Mouse (Mus musculus) CH12.LX (cell line): ENCODE data around the gene Arhgef7.

ENCODE experiments used
- BHLHE40 ChIP-seq: IDR thresholded peaks from 2 replicates; pipeline ENCODE4 v1.6.1; 2011; ENCODE audit warnings: mild to moderate bottlenecking, low read depth, low read length, improper control_type of control experiment
- CTCF ChIP-seq, 2 experiments: IDR thresholded peaks in 1 of 2; conservative IDR thresholded peaks in 1 of 2; 2 replicates each; pipeline ENCODE4 v1.5.1; 2011 to 2012; ENCODE audit warnings: low read depth in 2 of 2, low read length in 2 of 2, improper control_type of control experiment in 1 of 2, inconsistent platforms in 1 of 2, mild to moderate bottlenecking in 1 of 2, moderate library complexity in 1 of 2
- E2F4 ChIP-seq: IDR thresholded peaks from 2 replicates; pipeline ENCODE4 v1.6.1; 2011; ENCODE audit warnings: low read depth, low read length, improper control_type of control experiment; ENCODE audit not compliant: insufficient replicate concordance
- ELF1 ChIP-seq: IDR thresholded peaks from 2 replicates; pipeline ENCODE4 v1.6.1; 2014; ENCODE audit warnings: low read depth, mild to moderate bottlenecking, inconsistent platforms, low read length, improper control_type of control experiment
- EP300 ChIP-seq: IDR thresholded peaks from 2 replicates; pipeline ENCODE4 v1.6.1; 2011; ENCODE audit warnings: low read length, improper control_type of control experiment
- GABPA ChIP-seq: IDR thresholded peaks from 2 replicates; pipeline ENCODE4 v1.6.1; 2012; ENCODE audit warnings: low read depth, low read length, improper control_type of control experiment, inconsistent platforms; ENCODE audit not compliant: insufficient replicate concordance
- MAFK ChIP-seq: IDR thresholded peaks from 2 replicates; pipeline ENCODE4 v1.6.1; 2011; ENCODE audit warnings: low read length, improper control_type of control experiment; ENCODE audit not compliant: insufficient replicate concordance
- MAZ ChIP-seq: IDR thresholded peaks from 2 replicates; pipeline ENCODE4 v1.6.1; 2012; ENCODE audit warnings: low read depth, mild to moderate bottlenecking, inconsistent platforms, low read length, improper control_type of control experiment, moderate library complexity
- NRF1 ChIP-seq: IDR thresholded peaks from 2 replicates; pipeline ENCODE4 v1.6.1; 2014; ENCODE audit warnings: low read depth, mild to moderate bottlenecking, inconsistent platforms, low read length, improper control_type of control experiment, moderate library complexity
- POLR2A ChIP-seq: IDR thresholded peaks from 2 replicates; pipeline ENCODE4 v1.6.1; 2011; ENCODE audit warnings: low read depth, mild to moderate bottlenecking, improper control_type of control experiment, low read length
- SMC3 ChIP-seq: IDR thresholded peaks from 2 replicates; pipeline ENCODE4 v1.6.1; 2011; ENCODE audit warnings: low read depth, low read length, improper control_type of control experiment

DNA sequence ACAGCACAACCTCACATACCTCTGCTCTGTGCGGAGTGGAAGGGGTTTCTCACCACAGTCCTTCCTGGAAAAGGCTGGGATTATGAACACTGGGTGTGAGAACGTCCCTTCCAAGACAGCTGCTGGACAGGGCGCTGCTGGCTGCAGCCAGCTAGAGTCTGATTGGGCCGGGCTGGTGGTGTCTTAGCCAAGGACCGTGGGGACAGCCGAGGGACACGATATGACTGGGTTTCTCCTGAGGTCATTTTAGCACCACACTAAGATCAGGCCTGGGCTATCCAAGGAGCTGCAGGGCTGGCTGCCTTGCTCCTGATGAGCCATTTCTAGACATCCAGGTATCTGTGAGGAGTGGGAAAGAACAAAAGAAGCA, 116.8 kb downstream of the Arhgef7 start:
- TF ChIP-seq CTCF (conservative IDR thresholded peaks at IDR 0.05 in 1 of 2, IDR thresholded peaks at IDR 0.05 in 1 of 2; ENCODE audit: low read depth in 2 of 2, low read length in 2 of 2) (no peak), BHLHE40 (no peak), ELF1 (no peak), E2F4 (no peak), NRF1 (no peak), MAZ (no peak), EP300 (no peak), GABPA (no peak), MAFK (no peak), SMC3 (no peak), POLR2A (no peak)
